In genomic region chr16:86399288-86399687, GRCm38 (mm10) we compare ENCODE assay signal across 17 mouse cellular contexts.
"Had no signal": no experiment of that assay in that cellular context is flagged by ENCODE, and none has a peak within 500 bp of the region (broad histone marks: within the 10 kb centered on the region; RNA-seq: fewer than 3 reads in every experiment).

No protein-coding gene starts in this region.

- H3K4me1 ChIP-seq: lung, embryonic 15.5 days; midbrain, embryonic 13.5 days; midbrain, embryonic 15.5 days; neural tube, embryonic 12.5 days; stomach, embryonic 15.5 days had no signal

- H3K36me3 ChIP-seq: lung, embryonic 15.5 days; midbrain, embryonic 13.5 days; midbrain, embryonic 15.5 days; neural tube, embryonic 12.5 days; stomach, embryonic 15.5 days had no signal

- H3K4me3 ChIP-seq: lung, embryonic 15.5 days; megakaryocyte, embryonic 14.5 days; midbrain, embryonic 13.5 days; midbrain, embryonic 15.5 days; neural tube, embryonic 12.5 days; stomach, embryonic 15.5 days had no signal

- H3K9me3 ChIP-seq: lung, embryonic 15.5 days; megakaryocyte, embryonic 14.5 days; midbrain, embryonic 13.5 days; midbrain, embryonic 15.5 days; neural tube, embryonic 12.5 days; stomach, embryonic 15.5 days had no signal

- H3K27me3 ChIP-seq: lung, embryonic 15.5 days; megakaryocyte, embryonic 14.5 days; midbrain, embryonic 13.5 days; midbrain, embryonic 15.5 days; neural tube, embryonic 12.5 days; stomach, embryonic 15.5 days had no signal

- H3K27ac ChIP-seq: lung, embryonic 15.5 days; macrophage; midbrain, embryonic 13.5 days; midbrain, embryonic 15.5 days; neural tube, embryonic 12.5 days; stomach, embryonic 15.5 days; stomach, postnatal 0 days had no signal

- DNase-seq: lung, adult 2 months; lung, postnatal 14 days; lung, postnatal 36 days; right cerebral cortex, postnatal 14 days; thymus, adult 2 months; thymus, postnatal 25 days; thymus, postnatal 4 days had no signal

- H3K9ac ChIP-seq: lung, embryonic 15.5 days; midbrain, embryonic 13.5 days; midbrain, embryonic 15.5 days; neural tube, embryonic 12.5 days; stomach, embryonic 15.5 days had no signal

- H3K4me2 ChIP-seq: lung, embryonic 15.5 days; midbrain, embryonic 11.5 days; midbrain, embryonic 13.5 days; midbrain, embryonic 15.5 days; neural tube, embryonic 12.5 days; stomach, embryonic 15.5 days had no signal

- ATAC-seq: lung, postnatal 0 days; midbrain, embryonic 13.5 days; midbrain, embryonic 15.5 days had no signal
